Mouse (Mus musculus) cerebellum, adult 2 months (tissue): ENCODE results near the gene Zfp36l2. TPM values are rescaled to one million over a fixed set of nuclear protein-coding genes. Genes with fewer than 3 reads are reported as not detected.

Experiments used
- DNase-seq, 2 experiments: peaks; one replicate each; pipeline ENCODE4 v3.0.0; 2021
- H3K27ac ChIP-seq: fragments of 200-500 bp; 2 replicates; pipeline ENCODE4 v1.5.1; 2012; ENCODE audit warnings: low read length, control low read depth, inconsistent platforms; ENCODE audit not compliant: insufficient read depth
- H3K27me3 ChIP-seq: fragments of 200-500 bp; 2 replicates; pipeline ENCODE4 v1.6.1; 2012; ENCODE audit warnings: inconsistent platforms, mild to moderate bottlenecking, low read length, moderate library complexity; ENCODE audit not compliant: control insufficient read depth, insufficient read depth
- H3K4me1 ChIP-seq: fragments of 200-500 bp; 2 replicates; pipeline ENCODE4 v1.6.1; 2011; ENCODE audit warnings: low read length; ENCODE audit not compliant: control insufficient read depth, insufficient read depth
- H3K4me3 ChIP-seq: fragments of 200-500 bp; replicated peaks from 2 replicates; pipeline ENCODE3; 2011; ENCODE audit warnings: mild to moderate bottlenecking, low read depth, low read length, control low read depth; ENCODE audit not compliant: insufficient read depth
- CTCF ChIP-seq: fragments of 200-500 bp; IDR thresholded peaks from 2 replicates; pipeline ENCODE4 v1.5.1; 2011; ENCODE audit warnings: low read depth, mild to moderate bottlenecking, control low read depth, low read length, moderate library complexity, borderline replicate concordance; ENCODE audit not compliant: insufficient read depth
- POLR2A ChIP-seq: fragments of 200-500 bp; IDR thresholded peaks from 2 replicates; pipeline ENCODE4 v1.6.1; 2011; ENCODE audit warnings: low read length, control low read depth, borderline replicate concordance; ENCODE audit not compliant: insufficient read depth
- WGBS: fragments of 180-500 bp; shearing (Covaris S2); methylation state at CpG from one replicate; pipeline ENCODE4 v1.1.7; 2018; 5-methylcytosine and 5-hydroxymethylcytosine counted together
- polyA plus RNA-seq: library from polyadenylated mRNA; depleted of rRNA; stranded (reverse); fragments of >200 nt; gene quantifications from 2 replicates; pipeline ENCODE4 v1.2.3, GENCODE M21; 2012

Gene Zfp36l2
- polyA plus RNA-seq, 1 experiment: 15.9 TPM

DNA sequence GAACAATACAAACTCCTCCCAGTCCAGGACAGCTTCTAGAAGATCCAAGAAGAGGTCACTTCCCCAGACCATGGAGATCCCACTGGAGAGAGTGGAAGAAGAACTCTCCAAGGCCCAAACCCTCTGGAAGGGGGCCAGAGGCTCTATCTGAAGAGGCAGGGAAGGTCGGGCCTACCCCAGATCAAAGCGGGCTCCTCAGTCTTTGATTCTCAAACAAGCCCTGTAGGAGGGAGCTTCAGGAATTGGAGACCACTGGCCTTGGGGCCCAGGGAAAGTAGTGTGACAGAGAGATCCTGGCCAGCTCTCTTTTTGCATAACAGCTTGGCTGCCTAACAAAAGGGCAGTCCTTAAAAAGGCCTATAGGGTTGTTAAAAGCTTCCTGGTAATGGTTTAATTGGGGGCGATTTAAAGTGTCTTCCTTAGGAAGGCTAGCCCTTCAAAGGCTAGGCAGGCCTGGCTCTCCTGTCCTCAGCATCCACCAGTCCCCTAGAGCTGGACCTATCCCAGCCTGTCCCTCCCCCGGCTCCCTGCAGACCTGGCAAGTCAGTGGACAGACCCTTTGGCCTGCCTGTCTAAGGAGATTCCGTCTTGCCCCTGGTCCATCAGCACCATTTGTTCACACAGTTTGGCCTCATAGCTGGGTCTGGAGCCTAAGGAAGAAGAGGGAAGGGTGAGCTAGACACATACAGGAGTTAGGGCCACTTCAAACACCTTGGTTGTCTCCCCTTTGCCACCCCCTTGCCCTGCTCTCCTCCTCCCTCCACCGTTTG lies 35.4 kb downstream of the Zfp36l2 start:
- H3K27ac ChIP-seq: no peak overlapping the region
- TF ChIP-seq CTCF (no peak), POLR2A (no peak)
- no peaks in the 10 kb centered on the region for H3K27me3 ChIP-seq
- no peak overlapping the region for H3K4me3 ChIP-seq
- 56% methylated on average over 6 of the region's 6 CpGs for WGBS
- no peak for DNase-seq
- peaks cover 9% of the 10 kb centered on the region; the same call in 1 of the 2 replicates for H3K4me1 ChIP-seq

DNA sequence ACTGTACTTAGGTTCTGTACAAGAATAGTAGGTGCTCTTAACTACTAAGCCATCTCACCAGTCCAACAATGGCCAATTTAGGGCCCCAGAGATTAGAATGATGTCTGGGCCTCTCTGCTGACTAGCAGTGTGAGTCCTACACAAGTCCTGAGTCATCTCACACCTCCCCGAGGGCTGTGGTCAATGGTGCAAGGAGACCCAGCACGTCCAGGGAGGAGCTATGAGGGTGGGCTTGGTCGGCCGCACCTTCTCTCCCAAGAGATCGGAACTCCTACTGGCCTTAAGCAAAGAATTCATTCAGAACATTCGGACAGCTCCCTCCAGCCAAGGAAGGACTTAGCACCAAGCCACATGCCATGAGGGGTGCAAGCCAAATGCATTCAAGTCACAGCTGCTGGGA lies 36.4 kb downstream of the Zfp36l2 start:
- Histone ChIP-seq H3K4me1 (peaks cover 9% of the 10 kb centered on the region; the same call in 1 of the 2 replicates), H3K27ac (no peak overlapping the region), H3K4me3 (no peak overlapping the region), H3K27me3 (no peaks in the 10 kb centered on the region)
- whole genome bisulfite sequencing: 77% methylated on average over 6 of the region's 6 CpGs
- no peak for TF ChIP-seq POLR2A
- no peak for TF ChIP-seq CTCF
- no peak for DNase-seq

DNA sequence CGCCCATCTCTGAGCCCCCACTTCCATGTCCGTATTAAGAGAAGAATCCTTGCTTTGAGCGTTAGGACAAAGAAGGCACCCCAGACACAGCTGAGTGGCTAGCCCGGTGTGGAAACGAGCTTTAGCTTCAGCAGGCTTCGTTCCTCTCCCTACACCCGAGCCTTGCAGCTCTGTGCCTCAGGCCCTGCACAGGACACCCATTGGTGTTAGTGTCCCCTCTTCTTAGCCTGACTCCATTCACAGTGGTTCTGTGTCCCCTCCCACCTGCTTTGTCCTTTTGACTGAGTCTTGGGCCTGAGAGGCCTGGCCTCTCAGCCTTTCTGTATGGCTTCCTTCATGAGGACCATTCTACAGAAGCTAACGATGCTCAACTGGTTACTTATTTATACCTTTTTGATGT lies 37.5 kb downstream of the Zfp36l2 start:
- WGBS: 94% methylated on average over 8 of the region's 8 CpGs
- H3K4me1 ChIP-seq: peaks cover 9% of the 10 kb centered on the region; the same call in 1 of the 2 replicates
- TF ChIP-seq POLR2A: no peak
- TF ChIP-seq CTCF: no peak
- no peaks in the 10 kb centered on the region for H3K27me3 ChIP-seq
- no peak overlapping the region for H3K27ac ChIP-seq
- DNase-seq: no peak
- H3K4me3 ChIP-seq: no peak overlapping the region

DNA sequence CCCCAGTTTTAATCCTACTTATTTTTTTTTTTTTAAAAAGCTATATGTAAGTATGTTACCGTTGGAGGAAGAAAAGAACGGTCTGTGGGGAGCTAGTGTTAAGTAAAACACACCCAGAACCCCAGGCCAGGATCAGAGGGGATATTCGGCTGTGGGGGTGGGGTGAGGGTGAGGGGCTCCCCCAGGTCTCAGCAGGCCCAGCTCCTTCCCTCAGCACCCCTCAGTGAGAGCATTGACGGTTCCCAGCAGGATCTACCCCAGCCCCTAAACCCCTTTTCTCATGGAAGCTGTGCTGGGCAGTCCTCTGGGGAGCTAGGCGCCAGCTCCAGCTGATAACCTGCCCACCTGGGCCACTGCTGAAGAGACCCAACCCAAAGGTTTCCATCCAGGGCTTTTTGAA lies 38.2 kb downstream of the Zfp36l2 start:
- no peak for DNase-seq
- TF ChIP-seq POLR2A (no peak), CTCF (no peak)
- Histone ChIP-seq H3K27ac (no peak overlapping the region), H3K27me3 (no peaks in the 10 kb centered on the region), H3K4me1 (peaks cover 9% of the 10 kb centered on the region; the same call in 1 of the 2 replicates), H3K4me3 (no peak overlapping the region)
- 70% methylated on average over 5 of the region's 5 CpGs for WGBS

DNA sequence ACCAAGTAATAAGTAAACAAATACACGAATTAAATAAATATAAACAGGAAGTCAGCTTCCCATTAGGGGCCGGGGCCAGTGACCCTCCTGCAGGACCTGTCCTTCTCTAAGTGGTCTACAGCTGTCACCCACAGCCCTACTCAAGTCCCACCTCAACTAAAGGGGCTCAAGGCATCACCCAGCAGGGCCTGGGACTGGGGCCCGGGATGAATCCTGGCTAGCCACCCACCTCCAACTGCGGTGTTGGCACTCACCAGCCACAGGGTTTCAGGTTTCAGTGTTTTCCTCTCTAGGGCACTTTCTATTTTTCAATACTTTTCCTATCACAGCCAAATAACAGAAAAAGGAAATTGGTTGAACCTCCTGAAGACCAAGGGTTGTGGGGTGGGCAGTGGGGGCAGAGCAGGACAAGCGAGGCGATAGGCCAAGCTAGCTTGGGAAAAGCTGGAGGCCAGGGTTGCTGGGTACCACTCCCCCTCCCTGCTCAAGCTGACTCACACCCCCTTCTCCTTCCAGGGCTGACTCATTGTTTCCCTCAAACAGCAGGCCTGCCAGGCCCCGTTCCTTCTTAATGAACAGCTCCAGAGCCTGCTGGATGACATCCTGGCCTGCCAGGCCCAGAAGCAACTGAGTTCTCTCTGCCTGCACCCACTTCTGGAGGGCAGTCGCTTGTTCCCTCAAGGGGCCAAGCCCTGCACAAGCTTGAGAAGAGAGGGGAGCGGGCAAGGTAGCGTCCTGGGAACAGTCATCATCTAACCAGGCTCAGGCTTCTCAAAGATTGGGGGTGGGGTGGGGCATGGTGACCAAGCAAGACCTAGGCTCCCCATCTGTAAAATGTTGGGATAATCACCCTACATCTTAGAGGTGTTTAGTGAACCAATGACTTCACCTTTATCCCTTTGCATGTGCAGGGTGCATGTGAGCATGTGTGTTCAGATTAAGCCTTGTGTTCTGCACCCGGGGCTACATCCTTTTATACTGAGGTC lies 39.0 kb downstream of the Zfp36l2 start:
- Histone ChIP-seq H3K27me3 (no peaks in the 10 kb centered on the region), H3K4me1 (peaks cover 9% of the 10 kb centered on the region; the same call in 1 of the 2 replicates), H3K27ac (no peak overlapping the region), H3K4me3 (no peak overlapping the region)
- WGBS: 40% methylated on average over 11 of the region's 11 CpGs
- TF ChIP-seq POLR2A: no peak
- TF ChIP-seq CTCF: no peak
- DNase-seq: peak; percentile 75 to 90

DNA sequence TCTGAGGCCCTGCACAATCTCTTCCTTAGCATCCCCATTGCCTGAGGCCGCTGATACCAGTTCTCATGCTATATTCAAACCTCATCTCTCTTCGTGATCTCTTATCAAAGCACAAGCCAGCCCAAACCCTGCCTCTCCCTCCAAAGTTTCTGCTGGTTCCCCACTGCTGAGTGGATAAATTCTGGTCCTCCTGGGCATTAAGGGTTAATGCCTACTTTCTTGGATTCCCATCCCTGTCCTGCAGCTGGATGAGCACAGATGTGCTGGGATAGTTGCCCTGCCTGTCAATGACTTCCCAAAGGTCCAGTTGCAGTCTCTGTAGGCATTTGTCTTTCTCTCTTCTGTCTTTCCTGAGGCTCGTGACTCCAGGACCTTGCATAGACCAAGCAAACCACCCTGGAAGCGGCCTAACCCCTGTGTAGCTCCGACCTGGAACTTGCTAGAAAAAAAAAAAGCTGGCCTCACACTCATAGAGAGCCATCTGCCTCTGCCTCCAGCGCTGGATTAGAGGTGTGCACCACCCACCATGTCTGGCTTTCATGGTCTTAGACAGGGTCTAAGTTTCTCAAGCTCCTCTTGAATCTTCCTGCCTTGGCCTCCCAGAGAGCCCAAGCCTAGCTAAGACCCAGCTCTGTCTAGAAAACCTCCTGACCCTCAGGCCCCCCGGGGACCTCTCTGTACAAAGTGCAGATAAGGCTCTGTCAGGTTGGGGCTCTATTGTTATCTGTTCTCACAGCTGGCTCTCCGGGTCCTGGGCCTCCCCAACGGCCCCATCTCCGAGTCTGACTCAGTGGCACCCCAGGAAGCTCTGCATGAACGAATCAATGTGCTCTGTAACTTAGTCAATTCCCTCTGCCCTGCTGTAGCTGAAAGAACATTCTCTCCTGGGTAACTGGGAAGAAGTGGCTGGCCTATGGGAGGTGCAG lies 40.3 kb downstream of the Zfp36l2 start:
- no peak for DNase-seq
- Histone ChIP-seq H3K4me1 (peaks cover 12% of the 10 kb centered on the region; the same call in 1 of the 2 replicates), H3K27ac (no peak overlapping the region), H3K4me3 (no peak overlapping the region), H3K27me3 (no peaks in the 10 kb centered on the region)
- TF ChIP-seq CTCF (no peak), POLR2A (no peak)
- WGBS: 74% methylated on average over 11 of the region's 11 CpGs
